Mouse (Mus musculus) olfactory bulb, adult 2 months (tissue): Measurements from ENCODE around the gene Gm7247.
"Not testable (repeated sequence)": the region's sequence is repeated elsewhere in the genome, so short reads cannot be mapped to it uniquely, and the experiment has no call there.

ENCODE experiments used
- CTCF ChIP-seq: fragments of 200-500 bp; IDR thresholded peaks from 2 replicates; pipeline ENCODE4 v1.5.1; 2012; ENCODE audit warnings: low read depth, mild to moderate bottlenecking, low read length, moderate library complexity; ENCODE audit not compliant: insufficient read depth
- POLR2A ChIP-seq: fragments of 200-500 bp; IDR thresholded peaks from 2 replicates; pipeline ENCODE4 v1.6.1; 2012; ENCODE audit warnings: mild to moderate bottlenecking, low read depth, low read length, moderate library complexity; ENCODE audit not compliant: insufficient read depth

- TF ChIP-seq CTCF, POLR2A: not testable (repeated sequence)
These were observed 90.0 kb downstream of the Gm7247 start, which contains the start of gene Vmn2r89 for GRCm38 (mm10) chr14:51451557-51451956.
